In the genomic region with DNA sequence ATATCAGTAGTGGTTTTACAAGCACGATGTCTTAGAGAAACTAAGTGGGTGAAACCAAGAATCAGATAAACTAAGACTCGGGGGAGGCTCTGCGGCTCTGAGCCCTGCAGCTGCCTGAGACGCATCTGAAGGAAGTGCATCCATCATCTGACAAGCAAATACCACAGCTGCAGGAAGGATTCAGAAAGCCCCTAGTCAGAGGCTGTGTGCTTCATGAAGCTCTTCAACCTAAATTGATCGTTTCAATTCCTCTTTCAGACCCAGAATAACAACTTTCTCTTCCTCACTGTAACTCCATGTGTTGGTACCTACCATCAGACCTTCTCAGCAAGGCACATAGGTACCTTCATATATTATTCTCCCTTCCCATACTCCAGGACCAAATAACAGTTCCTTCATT, we compare ENCODE assay signal across 16 mouse cellular contexts. TPM values are rescaled to one million over a fixed set of nuclear protein-coding genes. Genes with fewer than 3 reads are reported as not detected.
A peak's percentile ranks its signal among the peaks of the same experiment; 100 is the strongest.
DNase-seq lines count a peak whose midpoint lies in the region; ATAC-seq and TF ChIP-seq lines count a peak whose summit lies in the region.
"Had no signal": no experiment of that assay in that cellular context is flagged by ENCODE, and none has a peak within 500 bp of the region (broad histone marks: within the 10 kb centered on the region; RNA-seq: fewer than 3 reads in every experiment).

No protein-coding gene starts in this region.

- H3K4me1 ChIP-seq in lung, embryonic 14.5 days (ENCODE audit: insufficient read depth) = no peaks in the 10 kb centered on the region
- 0 out of 2 replicates have a peak, but pooled peaks cover 6% of the 10 kb centered on the region for H3K4me1 ChIP-seq in kidney, embryonic 15.5 days

- no peak for ATAC-seq in lung, embryonic 14.5 days (ENCODE audit: insufficient read depth)
- ATAC-seq in activated CD4-positive, CD25-positive, alpha-beta regulatory T cell, adult 4 months = peak; percentile 77
- ATAC-seq in kidney, embryonic 15.5 days (replicated peaks; ENCODE audit: low FRiP score) = no peak
- ATAC-seq: forebrain, embryonic 14.5 days had no signal

- 13% methylated on average over 5 of the region's 5 CpGs for WGBS in lung, embryonic 14.5 days
- 37% methylated on average over 5 of the region's 5 CpGs for WGBS in kidney, embryonic 15.5 days

- H3K36me3 ChIP-seq in lung, embryonic 14.5 days (ENCODE audit: insufficient read depth) = no peaks in the 10 kb centered on the region
- no peaks in the 10 kb centered on the region for H3K36me3 ChIP-seq in kidney, embryonic 15.5 days
- H3K36me3 ChIP-seq: embryonic facial prominence, embryonic 13.5 days had no signal

- H3K4me3 ChIP-seq in lung, embryonic 14.5 days (ENCODE audit: low read depth, low read length) = no peak overlapping the region
- H3K4me3 ChIP-seq in kidney, embryonic 15.5 days (replicated peaks) = no peak overlapping the region
- H3K4me3 ChIP-seq: embryonic facial prominence, embryonic 13.5 days; heart, adult 2 months had no signal

- H3K4me2 ChIP-seq in lung, embryonic 14.5 days = no peak overlapping the region
- no peak overlapping the region for H3K4me2 ChIP-seq in kidney, embryonic 15.5 days
- H3K4me2 ChIP-seq: embryonic facial prominence, embryonic 13.5 days; liver, embryonic 11.5 days had no signal

- peak; percentile 25 for DNase-seq in lung, embryonic 14.5 days
- DNase-seq in lung, postnatal 10 days = no peak
- DNase-seq in naive thymus-derived CD4-positive, alpha-beta T cell, adult 2 months (ENCODE audit: low read depth) = peak; percentile 61
- DNase-seq in thymus, postnatal 14 days = peak; percentile 61
- no peak for DNase-seq in testis, postnatal 10 days (ENCODE audit: low spot score)
- no peak for DNase-seq in heart, postnatal 4 days
- DNase-seq: cerebellum, adult 9-11 months; heart, adult 2 months had no signal

- H3K9ac ChIP-seq in lung, embryonic 14.5 days = no peak overlapping the region
- no peak overlapping the region for H3K9ac ChIP-seq in kidney, embryonic 15.5 days
- H3K9ac ChIP-seq: embryonic facial prominence, embryonic 13.5 days had no signal

- no peak for TF ChIP-seq CTCF in lung, embryonic 14.5 days (IDR thresholded peaks at IDR 0.05; ENCODE audit: low read depth)

- no peaks in the 10 kb centered on the region for H3K27me3 ChIP-seq in lung, embryonic 14.5 days (ENCODE audit: insufficient read depth, low read length)
- H3K27me3 ChIP-seq in kidney, embryonic 15.5 days = no peaks in the 10 kb centered on the region
- H3K27me3 ChIP-seq: embryonic facial prominence, embryonic 13.5 days had no signal

- no peak overlapping the region for H3K27ac ChIP-seq in lung, embryonic 14.5 days (ENCODE audit: low read depth)
- no peak overlapping the region for H3K27ac ChIP-seq in kidney, embryonic 15.5 days
- H3K27ac ChIP-seq: embryonic facial prominence, embryonic 13.5 days; heart, adult 2 months; kidney, postnatal 0 days had no signal

- H3K9me3 ChIP-seq in lung, embryonic 14.5 days (ENCODE audit: low read depth, low read length) = no peaks in the 10 kb centered on the region
- H3K9me3 ChIP-seq in kidney, embryonic 15.5 days (replicated peaks) = no peaks in the 10 kb centered on the region
- H3K9me3 ChIP-seq: embryonic facial prominence, embryonic 13.5 days had no signal

RNA-seq across cellular contexts. Expression of gene Ctso, which starts 6.5 kb away (rescaled TPM):
- polyA plus RNA-seq in lung, embryonic 14.5 days (2014; fragmentation: Nextera tagmentation; extraction: Ambion mirVana) = 15.0 and 15.3 TPM in 2 replicates
- polyA plus RNA-seq in activated CD4-positive, CD25-positive, alpha-beta regulatory T cell, adult 4 months (2017; shearing (Covaris generic)) = 10 to 100 TPM; 43.3 to 48.1 TPM
- polyA plus RNA-seq in kidney, embryonic 15.5 days (2015; fragmentation: Nextera tagmentation; extraction: Ambion mirVana) = 13.8 and 14.2 TPM in 2 replicates
- 1 to 10 TPM; 7.6 to 8.3 TPM for total RNA-seq in heart, postnatal 4 days (2021)

RNA-seq across cellular contexts. Expression of gene Tdo2, which starts 50.1 kb away (rescaled TPM):
- polyA plus RNA-seq in lung, embryonic 14.5 days (2014; fragmentation: Nextera tagmentation; extraction: Ambion mirVana) = 3.1 and 3.4 TPM in 2 replicates
- under 1 TPM; 0.18 to 0.87 TPM for polyA plus RNA-seq in activated CD4-positive, CD25-positive, alpha-beta regulatory T cell, adult 4 months (2017; shearing (Covaris generic))
- polyA plus RNA-seq in kidney, embryonic 15.5 days (2015; fragmentation: Nextera tagmentation; extraction: Ambion mirVana) = 0.09 and 0.19 TPM in 2 replicates
- not detected for total RNA-seq in heart, postnatal 4 days (2021)
- total RNA-seq: heart, adult 2 months had no signal
- polyA plus RNA-seq: embryonic facial prominence, embryonic 13.5 days; heart, adult 2 months had no signal

RNA-seq across cellular contexts. Expression of gene Asic5, which starts 56.2 kb away (rescaled TPM):
- polyA plus RNA-seq in lung, embryonic 14.5 days (2014; fragmentation: Nextera tagmentation; extraction: Ambion mirVana) = 0.15 TPM in 1 of 2 replicates, not detected in the other
- polyA plus RNA-seq in activated CD4-positive, CD25-positive, alpha-beta regulatory T cell, adult 4 months (2017; shearing (Covaris generic)) = not detected
- polyA plus RNA-seq in kidney, embryonic 15.5 days (2015; fragmentation: Nextera tagmentation; extraction: Ambion mirVana) = not detected in 2 replicates
- total RNA-seq in heart, postnatal 4 days (2021) = not detected
- total RNA-seq: heart, adult 2 months; left cerebral cortex, adult 8-10 months had no signal
- polyA plus RNA-seq: embryonic facial prominence, embryonic 13.5 days; forebrain, embryonic 14.5 days; heart, adult 2 months; hindbrain, embryonic 11.5 days; liver, embryonic 11.5 days had no signal

Comparison
In these comparisons a context has a peak if more than half of its experiments do, and no peak if none do; other contexts are left out.
1. DNase-seq: peak in lung, embryonic 14.5 days (single experiment), naive thymus-derived CD4-positive, alpha-beta T cell, adult 2 months (single experiment) and thymus, postnatal 14 days (single experiment); none in lung, postnatal 10 days (single experiment), testis, postnatal 10 days (single experiment) and heart, postnatal 4 days (single experiment).